Mouse (Mus musculus): Measurements from ENCODE around the gene Gm10401. TPM values are rescaled to one million over a fixed set of nuclear protein-coding genes. Genes with fewer than 3 reads are reported as not detected.
"Not testable (repeated sequence)": the region's sequence is repeated elsewhere in the genome, so short reads cannot be mapped to it uniquely, and the experiment has no call there.

Gm10401 gene
- polyA plus RNA-seq, 2 experiments from 2014 or later = 11.7 to 19.1 TPM

GRCm38 (mm10) chr5:115118961-115119570 is 21.0 kb upstream of the Gm10401 start, which contains the start of gene Acads:
Gene Acads, minus strand, starts transcription at chr5:115119346.
- peak; percentile 95 for ATAC-seq

GRCm38 (mm10) chr5:115117467-115117866 is 19.4 kb upstream of the Gm10401 start:
- no peak for ATAC-seq

GRCm38 (mm10) chr5:115116426-115116825 is 18.3 kb upstream of the Gm10401 start:
- ATAC-seq = no peak

GRCm38 (mm10) chr5:115114501-115114900 is 16.4 kb upstream of the Gm10401 start:
- no peak for ATAC-seq

GRCm38 (mm10) chr5:115113244-115113643 is 15.1 kb upstream of the Gm10401 start:
- ATAC-seq = no peak

GRCm38 (mm10) chr5:115111156-115111555 is 13.1 kb upstream of the Gm10401 start:
- no peak for ATAC-seq

- ATAC-seq = not testable (repeated sequence)
Observed at GRCm38 (mm10) chr5:115103253-115103652, 5.2 kb upstream of the Gm10401 start.

- no peak for ATAC-seq
Observed at GRCm38 (mm10) chr5:115102231-115102630, 4.1 kb upstream of the Gm10401 start.

- ATAC-seq = no peak
Observed at GRCm38 (mm10) chr5:115100473-115100872, 2.4 kb upstream of the Gm10401 start.

GRCm38 (mm10) chr5:115099991-115100390 is 1.9 kb upstream of the Gm10401 start:
- no peak for ATAC-seq

GRCm38 (mm10) chr5:115099530-115099929 is 1.4 kb upstream of the Gm10401 start:
- no peak for ATAC-seq

- peak; percentile 27 for ATAC-seq
Observed at GRCm38 (mm10) chr5:115091776-115092175, 6.3 kb downstream of the Gm10401 start.

- ATAC-seq = no peak
Observed at GRCm38 (mm10) chr5:115091015-115091414, 7.1 kb downstream of the Gm10401 start.

- no peak for ATAC-seq
Observed at GRCm38 (mm10) chr5:115089592-115090268, 8.4 kb downstream of the Gm10401 start.

- ATAC-seq = no peak
Observed at GRCm38 (mm10) chr5:115085675-115086074, 12.4 kb downstream of the Gm10401 start.

- no peak for ATAC-seq
Observed at GRCm38 (mm10) chr5:115083492-115083891, 14.6 kb downstream of the Gm10401 start.

GRCm38 (mm10) chr5:115081636-115082035 is 16.5 kb downstream of the Gm10401 start:
- ATAC-seq = no peak

- ATAC-seq = peak; percentile 59
Observed at GRCm38 (mm10) chr5:115076144-115076901, 21.8 kb downstream of the Gm10401 start.

- ATAC-seq = no peak
Observed at GRCm38 (mm10) chr5:115074749-115075148, 23.3 kb downstream of the Gm10401 start.

- not testable (repeated sequence) for ATAC-seq
Observed at GRCm38 (mm10) chr5:115073306-115073705, 24.8 kb downstream of the Gm10401 start.

GRCm38 (mm10) chr5:115072143-115072542 is 26.0 kb downstream of the Gm10401 start:
- no peak for ATAC-seq

- no peak for ATAC-seq
Observed at GRCm38 (mm10) chr5:115071096-115071901, 26.8 kb downstream of the Gm10401 start.

GRCm38 (mm10) chr5:115070457-115070856 is 27.6 kb downstream of the Gm10401 start:
- ATAC-seq = no peak
